Mouse (Mus musculus): ENCODE data around the gene Kcnk1.
A peak's percentile ranks its signal among the peaks of the same experiment; 100 is the strongest.

Kcnk1 gene

DNA sequence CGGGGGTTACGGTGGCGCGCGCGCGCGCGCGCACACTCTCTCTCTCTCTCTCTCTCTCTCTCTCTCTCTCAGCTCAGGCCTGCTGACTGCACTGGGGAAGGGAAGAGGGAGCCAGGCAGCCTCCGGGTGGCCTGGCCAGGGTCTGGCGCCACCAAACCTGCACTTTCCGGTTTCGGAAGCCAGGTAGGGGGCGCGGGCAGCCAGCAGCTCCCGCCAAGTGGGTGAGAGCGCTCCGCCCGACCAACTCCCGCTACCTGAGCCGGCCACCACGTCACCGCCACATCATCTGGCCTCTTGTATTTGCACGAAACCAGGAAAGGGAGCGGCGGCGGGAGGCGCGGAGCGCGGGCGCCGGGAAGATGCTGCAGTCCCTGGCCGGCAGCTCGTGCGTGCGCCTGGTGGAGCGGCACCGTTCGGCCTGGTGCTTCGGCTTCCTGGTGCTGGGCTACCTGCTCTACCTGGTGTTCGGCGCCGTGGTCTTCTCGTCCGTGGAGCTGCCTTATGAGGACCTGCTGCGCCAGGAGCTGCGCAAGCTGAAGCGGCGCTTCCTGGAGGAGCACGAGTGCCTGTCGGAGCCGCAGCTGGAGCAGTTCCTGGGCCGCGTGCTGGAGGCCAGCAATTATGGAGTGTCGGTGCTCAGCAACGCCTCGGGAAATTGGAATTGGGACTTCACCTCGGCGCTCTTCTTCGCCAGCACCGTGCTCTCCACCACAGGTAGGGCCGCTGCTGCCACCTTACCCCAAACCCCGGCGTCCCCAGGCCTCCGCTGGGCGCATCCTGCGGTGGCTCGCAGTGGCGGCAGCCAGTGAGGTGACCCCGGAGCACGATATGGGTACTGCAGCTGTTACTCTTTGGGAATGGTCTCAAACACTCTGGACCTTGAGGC lies at the start of gene Kcnk1:
Kcnk1 (plus strand) TSS at position 70 of the 886 bp plus-strand sequence.
- DNase-seq (ENCODE audit: low read depth), result no peak

DNA sequence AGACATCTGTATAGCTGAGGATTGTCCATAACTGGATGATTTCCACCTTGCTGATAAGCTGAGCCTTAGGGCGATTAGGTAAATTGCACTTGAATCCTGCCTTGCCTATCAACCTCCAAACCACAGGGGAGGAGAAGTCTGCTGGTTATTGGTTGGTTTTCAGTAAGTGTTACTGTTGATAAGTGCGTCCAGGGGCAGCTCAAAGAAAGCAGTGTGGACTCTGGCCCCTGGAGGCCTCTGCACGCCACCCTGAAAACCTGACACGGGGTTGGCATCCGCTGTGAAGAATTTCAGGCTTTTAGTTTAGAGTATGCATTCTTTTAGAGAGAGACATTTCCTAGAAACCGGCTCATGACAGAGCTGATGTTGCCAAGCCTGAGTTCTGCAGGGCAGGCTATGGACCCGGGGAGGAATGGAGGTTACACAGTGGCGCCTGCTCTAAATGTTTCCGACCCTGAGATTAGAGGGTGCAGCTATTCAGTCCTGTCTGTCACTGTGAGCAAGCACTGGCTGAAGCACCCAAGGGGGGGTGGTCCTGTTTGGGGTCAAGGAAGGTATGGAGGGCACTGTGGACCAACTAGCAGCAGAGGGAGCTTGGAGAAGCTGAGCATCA lies 46.2 kb upstream of the Kcnk1 start:
- DNase-seq (ENCODE audit: low read depth), result peak; percentile 7

DNA sequence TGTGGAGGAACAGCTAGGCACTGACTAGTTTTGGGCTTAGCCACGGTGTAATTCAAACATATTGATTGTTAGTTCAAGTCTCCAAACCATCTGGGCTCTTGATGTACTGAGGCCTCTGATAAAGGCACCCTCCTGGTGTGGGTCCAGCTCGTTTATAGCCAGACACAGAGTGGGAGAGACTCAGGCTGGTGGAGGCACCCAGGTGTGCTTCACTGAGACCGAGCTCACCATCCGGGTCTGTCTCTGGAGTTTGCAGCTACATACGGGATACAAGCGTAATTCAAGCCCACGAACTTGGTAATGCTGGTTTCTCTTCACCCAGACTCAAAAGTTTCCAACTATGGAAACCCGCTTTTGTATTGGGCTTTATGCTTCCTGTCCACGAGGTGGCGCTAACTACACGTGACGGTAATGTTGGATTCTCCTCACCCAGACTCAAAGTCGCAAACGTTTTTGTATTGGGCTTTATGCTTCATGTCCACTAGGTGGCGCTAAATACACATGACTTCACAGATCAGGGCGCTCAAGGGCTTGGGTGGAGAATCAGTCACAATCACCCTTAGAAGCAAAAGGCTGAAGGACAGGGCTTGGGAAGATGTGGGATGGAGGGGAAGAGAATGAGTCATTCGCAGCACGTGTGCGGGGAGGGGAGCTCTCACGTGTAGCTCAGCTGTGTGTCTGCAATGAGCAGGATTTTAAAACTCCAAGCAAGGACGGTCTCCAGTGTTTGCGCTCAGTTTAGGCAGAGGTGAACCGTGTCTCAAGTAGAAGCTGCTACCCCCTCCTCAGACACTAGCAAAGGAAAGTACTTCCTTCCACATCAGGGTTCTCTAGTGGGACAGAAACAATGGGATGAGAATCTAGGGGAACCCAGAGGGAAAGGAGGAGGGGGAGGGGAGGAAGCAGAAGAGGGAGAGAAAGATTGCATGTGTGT lies 44.7 kb upstream of the Kcnk1 start:
- DNase-seq (ENCODE audit: low read depth), result peak; percentile 92

DNA sequence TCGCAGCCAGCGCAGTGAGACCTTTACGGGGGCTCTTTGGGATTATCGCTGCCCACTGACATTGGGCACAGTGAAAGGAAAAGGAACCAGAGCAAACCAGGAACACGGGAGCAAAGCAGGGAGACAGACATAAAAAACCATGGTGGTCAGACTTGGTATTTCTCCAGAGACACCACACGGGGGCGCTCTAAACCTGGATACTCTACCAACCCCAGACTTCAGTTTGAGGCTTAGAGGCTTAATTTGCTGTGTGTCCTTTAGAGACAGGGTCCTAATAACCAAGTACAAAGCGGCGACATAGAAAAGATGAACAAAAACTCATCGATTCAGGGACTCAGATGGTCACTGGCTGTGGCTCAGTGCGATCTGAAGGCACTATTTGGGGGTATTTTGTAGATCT lies 39.3 kb upstream of the Kcnk1 start:
- DNase-seq (ENCODE audit: low read depth), result peak; percentile 40

DNA sequence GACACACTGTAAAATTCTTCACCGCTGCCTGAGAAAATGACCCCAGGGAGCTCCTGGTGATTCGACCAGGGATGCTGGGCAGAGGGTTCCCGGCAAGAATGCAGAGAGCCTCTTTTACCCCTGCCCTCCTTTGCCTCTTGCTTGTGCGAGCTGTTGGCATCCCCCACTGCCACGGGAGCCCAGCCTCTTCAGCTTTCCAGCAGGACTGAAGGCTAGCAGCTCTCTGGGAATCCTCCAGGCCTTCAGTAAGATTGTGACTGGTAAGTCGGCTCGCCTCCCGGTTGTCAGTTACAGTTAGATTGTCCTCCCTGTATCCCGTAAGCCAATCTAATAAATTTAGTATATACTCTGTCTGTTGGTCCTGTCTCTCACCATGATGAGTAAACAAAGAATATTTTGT lies 38.2 kb upstream of the Kcnk1 start:
- no peak for DNase-seq (ENCODE audit: low read depth)

DNA sequence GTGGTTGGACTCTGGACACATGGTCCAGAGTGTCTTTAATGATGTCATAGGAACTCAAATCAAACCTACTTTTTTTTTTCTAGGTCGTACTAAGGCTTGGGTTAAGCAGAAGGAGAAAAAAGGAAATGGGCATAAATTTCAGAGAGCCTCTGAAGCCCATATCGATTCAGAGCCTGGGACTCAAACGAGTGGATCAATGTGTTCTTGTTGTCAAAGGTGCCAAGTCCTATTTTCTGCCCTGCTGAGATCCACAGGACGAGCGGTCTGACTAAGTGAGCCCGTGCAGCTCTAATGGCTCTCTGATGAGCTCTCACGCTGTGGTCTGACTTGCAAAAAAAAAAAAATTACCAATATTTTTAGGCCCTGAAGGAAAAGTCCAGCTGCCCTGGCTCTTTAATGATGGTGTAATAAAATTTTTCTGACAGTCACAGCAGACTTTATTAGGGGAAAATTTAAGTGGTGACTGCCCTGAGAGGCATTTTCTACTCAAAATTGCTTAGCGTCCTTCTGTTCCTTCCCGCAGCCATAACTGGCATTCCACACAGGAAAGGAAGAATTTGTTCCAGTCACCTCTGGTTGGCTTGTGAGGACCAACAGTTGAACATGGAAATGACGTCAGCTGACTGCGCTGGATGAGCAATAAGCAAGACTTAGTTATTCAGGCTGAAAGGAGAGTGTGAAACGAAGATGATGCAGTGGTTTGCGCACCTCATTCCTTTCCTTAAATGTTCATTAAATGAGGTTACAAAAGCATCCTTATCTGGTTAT lies 37.6 kb upstream of the Kcnk1 start:
- no peak for DNase-seq (ENCODE audit: low read depth)

DNA sequence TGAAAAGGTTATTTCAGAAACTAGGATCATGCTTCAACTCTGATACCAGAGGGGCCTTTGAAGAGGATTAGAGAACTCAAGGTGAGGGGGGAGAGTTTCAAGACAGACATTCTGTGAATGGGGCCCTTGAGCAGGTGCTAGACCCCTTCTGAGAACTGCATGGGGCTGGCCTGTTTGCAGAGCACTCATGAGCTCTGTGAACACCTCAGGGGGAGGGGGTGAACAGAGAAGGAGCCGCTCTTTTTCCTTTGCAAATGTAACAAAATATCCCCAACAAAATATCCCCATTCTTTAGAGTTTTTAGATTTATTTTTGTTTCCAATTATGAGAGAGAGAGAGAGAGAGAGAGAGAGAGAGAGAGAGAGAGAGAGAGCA lies 37.0 kb upstream of the Kcnk1 start:
- no peak for DNase-seq (ENCODE audit: low read depth)

DNA sequence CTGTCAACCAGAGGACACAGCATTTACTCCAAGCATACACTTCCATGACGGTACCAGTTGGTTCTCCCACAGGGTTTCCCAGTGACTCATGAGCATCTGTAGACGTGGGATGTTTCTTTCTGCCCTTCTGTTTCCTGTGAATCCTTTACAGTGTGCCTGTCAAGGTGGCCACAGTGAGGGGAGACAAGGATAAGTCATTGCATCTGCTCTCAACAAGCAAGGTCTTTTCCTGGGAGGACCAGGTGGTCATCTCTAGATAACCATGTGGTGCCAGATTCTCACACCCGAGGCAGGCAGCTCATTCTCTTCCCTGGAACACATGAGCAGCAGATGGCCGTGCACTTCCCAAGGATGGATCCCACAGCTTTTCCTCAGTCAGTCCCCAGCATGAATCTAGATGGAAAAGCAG lies 35.6 kb upstream of the Kcnk1 start:
- no peak for DNase-seq (ENCODE audit: low read depth)

DNA sequence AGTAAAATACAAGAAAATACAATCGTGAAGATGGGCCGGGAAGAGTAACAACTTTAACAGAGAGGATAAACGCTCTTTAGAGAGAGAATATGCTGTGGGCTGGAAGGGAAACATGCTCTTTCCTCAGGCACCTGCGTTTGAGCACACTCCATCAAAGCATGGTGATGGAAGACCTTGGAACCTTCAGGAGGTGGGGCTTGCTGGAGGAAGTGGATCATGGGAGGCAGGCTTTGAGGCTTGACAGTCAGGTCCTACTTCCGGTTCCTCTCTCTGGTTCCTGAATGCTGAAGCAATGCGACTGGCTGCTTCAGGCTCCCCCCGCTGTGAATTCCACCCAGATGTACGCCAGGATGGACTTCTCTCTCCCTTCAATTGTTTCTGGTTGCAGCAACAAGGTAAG lies 34.9 kb upstream of the Kcnk1 start:
- no peak for DNase-seq (ENCODE audit: low read depth)

DNA sequence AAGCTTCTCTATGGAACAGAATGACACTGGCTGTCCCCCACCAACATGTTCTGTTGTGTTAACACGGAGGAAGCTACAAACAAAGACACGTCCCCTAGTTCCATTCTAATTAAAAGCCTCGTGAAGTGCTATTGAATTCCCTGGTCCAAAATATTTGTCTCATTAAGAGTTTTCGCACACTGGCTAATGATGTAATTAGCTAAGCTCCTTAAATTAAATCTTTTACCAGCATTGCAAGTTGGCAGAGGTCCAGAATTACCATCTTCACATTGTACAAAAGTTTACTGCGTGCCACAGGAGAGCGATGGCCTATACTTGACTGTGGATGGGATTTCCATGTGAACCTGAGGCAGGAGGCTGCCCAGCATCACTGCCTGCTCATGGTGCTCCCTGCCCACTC lies 33.2 kb upstream of the Kcnk1 start:
- no peak for DNase-seq (ENCODE audit: low read depth)

DNA sequence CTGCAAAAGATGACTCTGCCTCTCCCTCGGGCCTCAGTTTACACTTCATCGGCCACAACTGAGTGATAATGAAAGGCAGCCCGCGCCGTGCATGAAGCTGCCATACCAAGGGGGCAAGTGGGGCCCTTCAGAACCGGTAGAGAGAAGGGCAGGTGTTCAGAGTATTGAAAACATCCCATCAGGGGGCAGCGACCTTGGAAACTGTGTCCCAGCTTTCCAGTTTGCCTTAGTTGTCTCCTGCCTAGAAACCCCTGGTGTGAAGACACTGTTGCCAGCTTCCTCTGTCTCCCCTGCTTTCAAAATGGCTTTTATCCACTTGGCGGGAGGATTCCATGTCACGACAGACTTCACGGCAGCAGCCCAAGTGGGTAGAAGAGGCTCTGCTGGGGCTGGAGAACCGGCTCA lies 31.2 kb upstream of the Kcnk1 start:
- DNase-seq (ENCODE audit: low read depth), result no peak

DNA sequence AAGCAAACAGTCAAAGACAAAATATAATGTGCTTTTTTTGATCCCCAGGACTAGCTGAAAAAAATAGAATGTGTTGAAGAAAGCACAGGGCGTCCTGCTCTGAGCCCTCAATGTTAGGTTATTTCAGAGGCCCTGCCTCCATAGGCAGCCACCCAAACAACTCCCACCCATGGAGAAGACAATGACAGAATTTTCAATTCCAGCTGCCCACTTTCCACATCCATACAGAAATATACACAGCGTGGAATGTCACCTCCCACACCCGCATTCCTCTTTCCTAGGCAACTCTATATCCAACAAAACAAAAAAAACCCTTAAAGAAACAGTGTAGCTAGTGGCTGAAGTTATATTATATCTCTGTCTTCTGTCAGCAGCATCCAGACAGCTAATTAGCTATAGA lies 23.6 kb upstream of the Kcnk1 start:
- no peak for DNase-seq (ENCODE audit: low read depth)

DNA sequence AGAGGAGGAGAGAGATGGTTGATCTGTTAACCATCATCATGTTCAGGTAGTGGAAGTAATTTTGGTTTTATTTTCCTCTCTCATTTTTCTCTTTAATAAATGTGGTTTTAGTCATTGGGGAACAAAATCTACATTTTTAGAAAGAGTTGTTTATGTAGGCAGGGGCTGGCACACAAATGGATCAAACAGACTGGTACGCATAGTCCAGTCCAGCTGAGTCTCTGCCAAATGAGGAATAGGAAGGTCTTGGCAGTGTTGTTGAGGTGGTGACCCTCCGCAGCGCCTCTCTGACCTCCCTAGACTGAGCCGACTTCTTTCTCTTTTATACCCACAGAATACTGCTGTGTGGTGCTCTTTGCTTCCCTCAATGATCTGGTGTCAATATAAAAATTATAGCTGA lies 19.0 kb upstream of the Kcnk1 start:
- DNase-seq (ENCODE audit: low read depth), result no peak

DNA sequence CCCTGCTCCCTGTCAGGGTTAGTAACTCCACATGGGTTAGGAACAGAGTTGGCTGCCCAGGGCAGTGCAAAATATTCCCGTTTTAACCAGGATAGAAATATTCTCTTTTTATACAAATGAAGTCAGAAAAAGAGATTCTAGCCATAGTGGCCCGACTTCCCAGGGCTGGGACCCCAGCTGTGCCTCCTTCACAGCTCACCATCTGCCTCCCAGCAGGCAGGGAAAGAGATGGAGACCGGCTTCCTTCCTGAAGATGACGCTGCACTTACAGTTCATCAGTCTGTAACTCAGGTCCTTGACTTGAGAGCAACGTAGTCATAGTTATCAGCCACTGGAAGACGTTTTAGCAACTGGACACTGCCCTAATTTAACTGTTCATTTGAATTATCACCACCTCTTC lies 14.1 kb upstream of the Kcnk1 start:
- no peak for DNase-seq (ENCODE audit: low read depth)

DNA sequence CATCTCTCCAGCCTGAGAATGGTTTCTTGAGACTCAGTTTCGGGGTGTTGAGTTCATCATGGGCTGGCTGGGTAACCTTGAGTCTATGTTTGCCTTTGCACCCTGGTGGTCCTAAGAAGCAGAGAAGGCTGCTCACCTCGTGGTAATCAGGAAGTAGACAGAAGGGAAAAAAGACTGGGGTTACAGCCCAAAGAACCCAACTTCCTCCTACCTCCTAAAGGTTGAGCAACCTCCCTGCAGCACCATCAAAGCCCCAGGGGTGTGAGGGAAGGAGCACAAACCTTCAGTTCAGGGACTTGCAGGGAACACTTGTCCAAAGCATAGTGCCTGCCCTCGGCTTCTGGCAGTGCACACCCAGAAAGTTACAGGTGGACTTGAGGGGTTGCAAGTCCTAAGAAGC lies 11.5 kb upstream of the Kcnk1 start:
- no peak for DNase-seq (ENCODE audit: low read depth)

DNA sequence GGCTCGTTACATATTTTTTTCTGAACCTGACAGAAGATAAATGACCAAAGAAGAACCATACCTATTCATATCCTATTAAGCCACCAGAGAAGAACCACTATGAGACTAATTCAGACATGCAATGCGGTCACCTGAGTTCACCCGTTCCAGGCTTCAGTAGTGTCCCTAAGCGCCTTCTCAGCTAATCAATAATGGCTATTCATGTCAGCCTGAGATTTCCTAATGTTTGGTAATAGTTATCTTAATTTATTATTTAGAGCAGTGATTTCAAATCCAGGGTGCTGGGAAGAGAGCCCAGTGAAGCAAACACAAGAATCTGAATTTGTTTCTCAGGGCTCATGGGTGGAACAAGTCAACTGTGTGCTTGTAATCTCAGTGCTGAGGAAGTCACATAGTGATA lies 10.8 kb upstream of the Kcnk1 start:
- DNase-seq (ENCODE audit: low read depth), result no peak

DNA sequence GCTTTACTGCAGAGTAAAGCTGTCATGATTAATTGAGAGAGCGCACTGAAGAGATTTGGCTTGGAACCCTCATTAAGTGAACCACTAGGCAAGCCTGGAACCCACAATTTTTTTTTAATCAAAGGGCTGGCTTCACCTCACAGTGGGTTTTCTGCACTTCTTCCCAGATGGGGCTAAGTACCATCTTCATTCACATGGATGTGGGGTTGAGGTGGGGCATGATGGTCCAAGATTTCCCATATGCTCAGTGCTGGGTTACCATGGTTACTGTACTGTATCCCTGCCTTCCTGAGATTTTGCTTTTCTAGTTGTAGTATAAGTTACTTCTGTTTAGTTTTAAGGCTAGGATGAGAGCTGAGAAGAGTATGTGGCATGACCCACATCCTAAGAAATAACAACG lies 9.6 kb upstream of the Kcnk1 start:
- DNase-seq (ENCODE audit: low read depth), result no peak

DNA sequence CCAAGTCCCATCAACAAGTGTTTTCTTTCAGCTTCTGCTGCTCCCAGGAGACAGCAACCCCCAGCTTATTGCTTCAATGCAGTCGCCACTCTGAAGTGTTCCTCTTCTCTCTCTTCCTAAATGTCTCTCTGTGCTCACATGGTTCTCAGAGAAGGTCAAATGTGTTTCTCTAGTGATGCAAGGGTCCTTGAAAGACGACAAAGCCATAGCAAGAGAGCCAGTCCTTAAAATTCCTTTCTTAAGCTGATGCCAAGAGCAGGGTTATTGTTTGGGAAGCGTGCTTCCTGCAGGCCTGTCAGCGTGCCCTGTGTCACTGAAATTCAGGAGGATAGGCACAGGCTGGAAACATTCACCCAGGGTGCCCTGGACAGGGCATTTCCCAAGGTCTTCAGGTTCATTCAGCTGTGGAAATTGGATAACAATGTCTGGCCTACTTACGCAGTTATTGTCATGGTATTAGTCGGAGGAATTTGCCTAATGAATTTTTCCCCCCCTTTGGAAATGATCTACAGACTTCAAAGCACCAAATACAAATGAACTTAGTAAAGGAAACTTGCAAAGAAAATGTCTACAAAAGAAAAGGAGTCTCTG lies 7.9 kb upstream of the Kcnk1 start:
- DNase-seq (ENCODE audit: low read depth), result no peak

DNA sequence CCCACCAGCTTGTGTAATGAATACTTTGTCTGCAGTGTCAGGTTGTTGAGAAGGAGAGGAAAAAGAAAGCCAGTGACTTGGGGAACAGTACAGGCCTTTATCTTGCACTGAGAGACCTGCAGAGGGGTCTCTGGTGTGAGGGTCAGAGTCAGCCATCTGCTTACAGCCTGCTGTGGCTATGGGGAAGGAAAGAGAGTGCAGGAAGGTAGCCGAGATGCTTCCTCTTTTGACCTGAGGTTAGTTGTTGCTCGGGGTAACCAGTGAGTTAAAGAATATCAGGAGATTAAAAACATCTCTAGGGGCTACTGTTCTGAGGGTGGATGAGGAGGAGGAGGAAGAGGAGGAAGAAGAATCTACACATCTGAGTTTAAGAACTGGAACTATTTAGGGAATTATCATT lies 7.0 kb upstream of the Kcnk1 start:
- no peak for DNase-seq (ENCODE audit: low read depth)

DNA sequence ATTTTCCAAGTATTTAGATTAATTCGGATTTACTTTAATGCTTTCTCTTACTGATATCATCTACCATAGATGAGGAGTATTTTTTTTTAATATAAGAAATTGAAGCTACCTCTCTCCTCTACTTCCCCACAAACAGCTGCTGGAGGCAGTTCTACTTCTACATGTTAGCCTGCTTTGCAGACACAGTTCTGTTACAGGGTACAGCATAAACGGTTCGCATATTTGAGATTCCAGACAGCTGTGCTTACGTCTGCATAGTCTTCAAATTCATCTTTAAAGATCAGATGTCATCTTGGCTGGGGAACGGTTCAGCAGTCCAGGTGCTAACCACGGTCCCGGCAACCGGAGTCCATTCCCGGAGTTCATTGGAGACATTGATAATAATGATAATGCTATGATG lies 1.3 kb upstream of the Kcnk1 start:
- no peak for DNase-seq (ENCODE audit: low read depth)

DNA sequence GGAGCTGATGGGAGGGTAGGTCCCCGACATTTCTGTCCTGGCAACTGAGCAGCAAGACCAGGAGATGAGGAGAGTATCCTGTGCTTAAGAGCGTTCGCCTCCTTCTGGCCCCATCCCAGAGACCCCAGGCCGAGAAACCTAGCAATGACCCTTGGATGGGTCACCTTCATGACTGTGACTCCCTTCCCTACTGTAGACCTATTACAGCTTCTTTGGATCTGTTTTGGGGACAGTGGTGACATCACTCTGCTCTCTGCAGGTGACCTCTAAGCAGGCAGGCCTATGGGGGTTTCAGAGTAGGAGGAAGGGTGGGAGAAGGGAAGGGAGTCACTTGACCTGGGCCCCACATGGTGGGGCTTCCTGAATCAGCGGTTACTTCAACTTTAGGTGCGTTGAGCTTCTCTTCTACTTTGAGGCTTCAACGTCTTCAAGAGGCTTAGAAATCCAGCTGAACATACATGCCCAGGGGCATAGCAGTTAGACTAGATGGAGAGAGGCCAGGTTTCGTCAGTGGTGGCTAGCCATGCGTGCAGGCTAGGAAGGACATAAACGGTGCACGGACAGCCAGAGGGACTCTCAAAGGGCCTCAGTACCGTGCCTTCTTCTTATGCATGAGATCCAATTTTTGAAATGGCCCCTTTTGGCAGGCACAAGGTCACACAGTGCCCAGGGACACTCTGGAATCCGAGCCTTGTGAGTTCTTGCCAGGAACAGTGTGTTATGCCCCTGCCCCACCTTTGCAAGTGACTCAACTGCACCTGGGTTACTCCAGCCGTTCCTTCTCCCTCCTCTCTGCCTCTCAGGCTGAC lies 1.3 kb downstream of the Kcnk1 start:
- DNase-seq (ENCODE audit: low read depth), result no peak

All from NIH3T3 (cell line).